Mouse (Mus musculus): ENCODE measurements around the gene Sdha. TPM values are rescaled to one million over a fixed set of nuclear protein-coding genes. Genes with fewer than 3 reads are reported as not detected.
A peak's percentile ranks its signal among the peaks of the same experiment; 100 is the strongest.

Gene Sdha
- total and polyA plus RNA-seq, 2 experiments from 2014 or later: 401 to 960 TPM

DNA sequence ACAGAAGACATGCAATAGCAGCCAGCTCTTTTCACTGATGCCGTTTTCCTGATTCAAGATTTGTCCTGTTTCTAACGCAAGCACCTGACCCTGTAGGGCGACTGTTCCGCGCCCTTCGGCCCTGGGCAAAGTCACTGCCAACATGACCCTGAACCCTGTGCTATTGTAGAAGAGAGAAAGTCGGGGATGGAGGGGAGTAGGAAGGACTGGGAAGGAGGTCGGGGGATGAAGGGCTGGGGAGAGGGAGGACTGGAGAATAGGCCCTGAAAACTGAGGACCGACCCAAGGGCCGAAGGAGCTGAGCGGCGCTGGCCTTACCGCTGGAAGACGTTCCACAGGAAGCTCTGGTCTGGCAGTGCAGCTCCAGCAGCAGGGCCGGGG lies 33.3 kb downstream of the Sdha start:
- ATAC-seq (ENCODE audit: insufficient read depth, low read depth): no peak
- H3K36me3 ChIP-seq (replicated peaks; ENCODE audit: control insufficient read depth, insufficient read depth, low read length): peaks cover 40% of the 10 kb centered on the region

DNA sequence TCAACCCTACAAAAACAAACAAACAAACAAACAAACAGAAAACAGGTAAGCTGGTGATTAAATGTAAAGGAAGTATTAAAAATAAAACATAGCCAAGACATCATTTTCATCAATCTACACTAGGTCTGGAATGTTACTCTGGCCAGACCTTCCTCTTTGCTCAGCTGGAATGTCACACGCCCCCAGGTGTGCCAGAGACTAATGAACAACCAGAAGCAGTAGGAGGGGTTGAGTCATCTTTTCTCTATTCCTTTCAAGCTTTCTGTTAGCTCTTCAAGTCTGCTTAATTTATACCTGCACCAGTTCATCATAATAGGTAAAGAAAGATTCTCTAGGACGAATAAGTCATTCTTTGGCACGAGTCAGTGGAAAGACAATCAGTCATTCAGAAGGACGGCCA lies 33.7 kb downstream of the Sdha start:
- H3K4me3 ChIP-seq (ENCODE audit: low read depth, low read length): peak overlapping the region; percentile 71
- peaks cover 40% of the 10 kb centered on the region for H3K36me3 ChIP-seq (replicated peaks; ENCODE audit: control insufficient read depth, insufficient read depth, low read length)
- no peaks in the 10 kb centered on the region for H3K27me3 ChIP-seq (ENCODE audit: control insufficient read depth, insufficient read depth, low read length)
- DNase-seq (ENCODE audit: low spot score) (no peak), ATAC-seq (ENCODE audit: insufficient read depth, low read depth) (no peak)
- no peaks in the 10 kb centered on the region for H3K9me3 ChIP-seq (replicated peaks; ENCODE audit: control insufficient read depth, low read length)
- peaks cover 12% of the 10 kb centered on the region for H3K4me1 ChIP-seq (ENCODE audit: control insufficient read depth, insufficient read depth)
- WGBS: 24% methylated on average over 4 of the region's 4 CpGs
- TF ChIP-seq CTCF (IDR thresholded peaks at IDR 0.05; ENCODE audit: low read depth): no peak
- TF ChIP-seq EP300 (IDR thresholded peaks at IDR 0.05; ENCODE audit: low read depth): no peak
- peak overlapping the region; percentile 67 for H3K4me2 ChIP-seq (ENCODE audit: low read depth, low read length)
- peak overlapping the region; percentile 70 for H3K9ac ChIP-seq (replicated peaks; ENCODE audit: low read depth, low read length)
- H3K27ac ChIP-seq (ENCODE audit: low read depth): peak overlapping the region; percentile 71; the same call in 1 of the 2 replicates

More for the DNA sequence above, 33.3 kb downstream of the Sdha start:
- DNase-seq (ENCODE audit: low spot score): no peak
- H3K9me3 ChIP-seq (replicated peaks; ENCODE audit: control insufficient read depth, low read length): no peaks in the 10 kb centered on the region
- H3K27ac ChIP-seq (ENCODE audit: low read depth): peak overlapping the region; percentile 71
- peak overlapping the region; percentile 71 for H3K4me3 ChIP-seq (ENCODE audit: low read depth, low read length)
- WGBS: under 1% methylated on average over 15 of the region's 15 CpGs
- H3K4me2 ChIP-seq (ENCODE audit: low read depth, low read length): peak overlapping the region; percentile 67
- peaks cover 12% of the 10 kb centered on the region for H3K4me1 ChIP-seq (ENCODE audit: control insufficient read depth, insufficient read depth)
- no peaks in the 10 kb centered on the region for H3K27me3 ChIP-seq (ENCODE audit: control insufficient read depth, insufficient read depth, low read length)
- peak overlapping the region; percentile 70 for H3K9ac ChIP-seq (replicated peaks; ENCODE audit: low read depth, low read length)
- no peak for TF ChIP-seq EP300 (IDR thresholded peaks at IDR 0.05; ENCODE audit: low read depth)
- TF ChIP-seq CTCF (IDR thresholded peaks at IDR 0.05; ENCODE audit: low read depth): no peak

DNA sequence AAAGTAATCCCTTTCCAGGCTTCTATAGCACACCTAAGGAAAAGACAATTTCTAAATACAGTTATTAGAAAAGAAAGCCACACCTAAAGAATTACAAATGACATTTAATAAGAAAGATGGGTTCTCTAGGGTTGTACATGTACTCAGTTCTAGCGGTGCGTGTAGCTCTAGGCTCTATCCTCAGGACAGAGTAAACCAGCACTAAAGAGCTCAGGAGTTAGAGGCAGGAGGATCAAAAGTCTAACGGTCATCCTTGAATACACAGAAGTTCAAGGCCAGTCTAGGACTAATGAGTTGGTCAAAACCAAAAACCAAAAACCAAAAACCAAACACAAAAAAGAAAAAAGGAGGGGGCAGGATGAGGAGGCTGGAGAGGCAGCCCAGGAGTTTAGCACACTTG lies 35.5 kb downstream of the Sdha start:
- Histone ChIP-seq H3K36me3 (replicated peaks; ENCODE audit: control insufficient read depth, insufficient read depth, low read length) (peaks cover 38% of the 10 kb centered on the region), H3K27me3 (ENCODE audit: control insufficient read depth, insufficient read depth, low read length) (no peaks in the 10 kb centered on the region), H3K9ac (replicated peaks; ENCODE audit: low read depth, low read length) (no peak overlapping the region), H3K9me3 (replicated peaks; ENCODE audit: control insufficient read depth, low read length) (no peaks in the 10 kb centered on the region), H3K4me1 (ENCODE audit: control insufficient read depth, insufficient read depth) (peaks cover 12% of the 10 kb centered on the region), H3K4me3 (ENCODE audit: low read depth, low read length) (no peak overlapping the region), H3K27ac (ENCODE audit: low read depth) (no peak overlapping the region), H3K4me2 (ENCODE audit: low read depth, low read length) (no peak overlapping the region)
- DNase-seq (ENCODE audit: low spot score): no peak
- ATAC-seq (ENCODE audit: insufficient read depth, low read depth): no peak
- TF ChIP-seq EP300 (IDR thresholded peaks at IDR 0.05; ENCODE audit: low read depth): no peak
- TF ChIP-seq CTCF (IDR thresholded peaks at IDR 0.05; ENCODE audit: low read depth): no peak
- WGBS: 94% methylated on average over 3 of the region's 3 CpGs

DNA sequence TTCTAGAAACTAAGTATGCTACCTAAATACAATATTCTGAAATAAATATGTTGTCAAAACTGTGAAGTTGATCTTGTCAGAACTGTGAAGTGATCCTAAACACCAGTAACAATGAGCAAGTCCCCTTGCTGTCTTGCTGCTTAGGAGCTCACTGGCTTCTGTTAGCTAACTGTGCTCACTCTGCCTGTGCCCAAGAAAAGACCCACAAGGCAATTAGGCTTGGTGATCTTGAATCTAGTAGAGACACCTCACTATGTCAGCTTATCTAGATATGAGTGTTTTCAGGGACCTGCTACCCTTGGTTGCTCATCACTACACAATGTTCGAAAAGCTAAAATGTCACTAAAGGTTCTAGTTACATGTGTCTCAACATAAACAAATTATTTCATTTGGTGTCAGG lies 44.3 kb downstream of the Sdha start:
- Histone ChIP-seq H3K4me3 (ENCODE audit: low read depth, low read length) (no peak overlapping the region), H3K9ac (replicated peaks; ENCODE audit: low read depth, low read length) (no peak overlapping the region), H3K36me3 (replicated peaks; ENCODE audit: control insufficient read depth, insufficient read depth, low read length) (peaks cover 89% of the 10 kb centered on the region), H3K4me2 (ENCODE audit: low read depth, low read length) (no peak overlapping the region), H3K9me3 (replicated peaks; ENCODE audit: control insufficient read depth, low read length) (no peaks in the 10 kb centered on the region), H3K27ac (ENCODE audit: low read depth) (no peak overlapping the region), H3K4me1 (ENCODE audit: control insufficient read depth, insufficient read depth) (no peaks in the 10 kb centered on the region), H3K27me3 (ENCODE audit: control insufficient read depth, insufficient read depth, low read length) (no peaks in the 10 kb centered on the region)
- WGBS: 98% methylated on average over 1 of the region's 1 CpGs
- no peak for ATAC-seq (ENCODE audit: insufficient read depth, low read depth)
- TF ChIP-seq EP300 (IDR thresholded peaks at IDR 0.05; ENCODE audit: low read depth): no peak
- TF ChIP-seq CTCF (IDR thresholded peaks at IDR 0.05; ENCODE audit: low read depth): no peak
- DNase-seq (ENCODE audit: low spot score): no peak

DNA sequence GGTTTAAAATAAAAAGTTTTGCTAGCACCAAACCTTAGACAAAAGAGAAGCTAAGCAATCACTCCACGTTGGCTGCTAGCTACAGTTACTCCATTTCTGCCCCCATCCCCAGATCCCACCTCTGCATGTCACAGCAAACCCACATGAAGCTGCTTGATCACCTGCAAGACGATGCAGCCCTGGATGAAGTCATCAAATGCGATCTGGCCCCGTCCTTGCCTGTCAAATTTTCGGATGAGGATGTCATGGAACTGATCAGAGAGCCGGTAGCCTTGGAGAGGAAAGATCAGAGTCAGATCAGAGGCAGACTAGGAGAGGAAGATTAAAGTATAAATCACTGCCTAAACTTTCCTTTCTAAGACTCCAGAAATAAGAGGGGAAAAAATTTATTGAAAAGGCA lies 44.7 kb downstream of the Sdha start:
- 86% methylated on average over 6 of the region's 6 CpGs for WGBS
- ATAC-seq (ENCODE audit: insufficient read depth, low read depth): no peak
- no peaks in the 10 kb centered on the region for H3K4me1 ChIP-seq (ENCODE audit: control insufficient read depth, insufficient read depth)
- H3K27me3 ChIP-seq (ENCODE audit: control insufficient read depth, insufficient read depth, low read length): no peaks in the 10 kb centered on the region
- H3K9me3 ChIP-seq (replicated peaks; ENCODE audit: control insufficient read depth, low read length): no peaks in the 10 kb centered on the region
- H3K36me3 ChIP-seq (replicated peaks; ENCODE audit: control insufficient read depth, insufficient read depth, low read length): peaks cover 85% of the 10 kb centered on the region
- DNase-seq (ENCODE audit: low spot score): no peak
- H3K4me3 ChIP-seq (ENCODE audit: low read depth, low read length): no peak overlapping the region
- no peak overlapping the region for H3K4me2 ChIP-seq (ENCODE audit: low read depth, low read length)
- no peak overlapping the region for H3K9ac ChIP-seq (replicated peaks; ENCODE audit: low read depth, low read length)
- H3K27ac ChIP-seq (ENCODE audit: low read depth): no peak overlapping the region
- TF ChIP-seq CTCF (IDR thresholded peaks at IDR 0.05; ENCODE audit: low read depth) (no peak), EP300 (IDR thresholded peaks at IDR 0.05; ENCODE audit: low read depth) (no peak)

Measured in heart, postnatal 0 days (tissue).